Mouse (Mus musculus): ENCODE measurements around the gene H2afx. TPM values are rescaled to one million over a fixed set of nuclear protein-coding genes. Genes with fewer than 3 reads are reported as not detected.
A peak's percentile ranks its signal among the peaks of the same experiment; 100 is the strongest.

The H2afx gene
- polyA plus RNA-seq, 1 experiment from 2014 or later, result 278 TPM

- WGBS, result 5% methylated on average over 15 of the region's 15 CpGs
- Histone ChIP-seq H3K4me1 (ENCODE audit: control insufficient read depth, insufficient read depth, low read length) (peaks cover 12% of the 10 kb centered on the region), H3K4me3 (ENCODE audit: low read length) (peak overlapping the region; percentile 93), H3K4me2 (ENCODE audit: low read depth, low read length) (peak overlapping the region; percentile 88), H3K36me3 (ENCODE audit: control insufficient read depth, insufficient read depth, low read length) (0 out of 2 replicates have a peak, but pooled peaks cover 16% of the 10 kb centered on the region), H3K27me3 (replicated peaks; ENCODE audit: control insufficient read depth, insufficient read depth, low read length) (no peaks in the 10 kb centered on the region), H3K9ac (ENCODE audit: low read depth, low read length) (peak overlapping the region; percentile 92), H3K27ac (ENCODE audit: low read length) (peak overlapping the region; percentile 84), H3K9me3 (ENCODE audit: control insufficient read depth, low read length) (no peaks in the 10 kb centered on the region)
- peak; percentile 33 for ATAC-seq
These were observed 45.4 kb downstream of the H2afx start for GRCm38 (mm10) chr9:44379862-44380261.

DNA sequence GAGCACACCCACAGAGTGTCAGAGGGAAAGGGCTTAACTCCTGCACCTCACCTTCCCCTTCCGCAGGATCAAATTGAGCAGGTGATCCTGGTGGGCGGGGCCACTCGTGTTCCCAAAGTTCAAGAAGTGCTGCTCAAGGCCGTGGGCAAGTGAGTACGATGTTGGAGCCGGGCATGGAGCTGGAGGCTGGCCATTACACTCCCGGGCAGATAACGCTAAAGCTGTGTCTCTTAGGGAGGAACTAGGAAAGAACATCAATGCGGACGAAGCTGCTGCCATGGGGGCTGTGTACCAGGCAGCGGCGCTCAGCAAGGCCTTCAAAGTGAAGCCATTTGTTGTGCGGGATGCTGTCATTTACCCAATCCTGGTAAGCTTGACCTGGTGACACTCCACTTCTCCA, 50.1 kb downstream of the H2afx start:
- ATAC-seq, result no peak
- no peaks in the 10 kb centered on the region for H3K9me3 ChIP-seq (ENCODE audit: control insufficient read depth, low read length)
- peaks cover 32% of the 10 kb centered on the region for H3K36me3 ChIP-seq (ENCODE audit: control insufficient read depth, insufficient read depth, low read length)
- H3K9ac ChIP-seq (ENCODE audit: low read depth, low read length), result no peak overlapping the region
- 91% methylated on average over 13 of the region's 13 CpGs for WGBS
- no peak overlapping the region for H3K4me3 ChIP-seq (ENCODE audit: low read length)
- no peaks in the 10 kb centered on the region for H3K27me3 ChIP-seq (replicated peaks; ENCODE audit: control insufficient read depth, insufficient read depth, low read length)
- H3K27ac ChIP-seq (ENCODE audit: low read length), result no peak overlapping the region
- H3K4me2 ChIP-seq (ENCODE audit: low read depth, low read length), result no peak overlapping the region
- H3K4me1 ChIP-seq (ENCODE audit: control insufficient read depth, insufficient read depth, low read length), result peaks cover 10% of the 10 kb centered on the region

Small RNAs within 50 kb of the gene (microRNA-seq; reads per million reads assigned to microRNA genes)
- not detected for gene Gm44335

Other genes with a start within 250 kb of the H2afx start
- gene Mfrp, start 233.0 kb upstream of the H2afx start, polyA plus RNA-seq (2015; fragmentation: Nextera tagmentation; extraction: Ambion mirVana), result 0.18 and 0.24 TPM in 2 replicates
- 2.7 and 3.0 TPM in 2 replicates for gene C1qtnf5, start 227.4 kb upstream of the H2afx start, polyA plus RNA-seq (2015; fragmentation: Nextera tagmentation; extraction: Ambion mirVana)
- gene Gm49380, start 221.2 kb upstream of the H2afx start, polyA plus RNA-seq (2015; fragmentation: Nextera tagmentation; extraction: Ambion mirVana), result 0.05 and 0.12 TPM in 2 replicates
- 45.4 and 48.1 TPM in 2 replicates for gene Rnf26, start 221.2 kb upstream of the H2afx start, polyA plus RNA-seq (2015; fragmentation: Nextera tagmentation; extraction: Ambion mirVana)
- gene Mcam, start 200.2 kb upstream of the H2afx start, polyA plus RNA-seq (2015; fragmentation: Nextera tagmentation; extraction: Ambion mirVana), result 42.9 and 45.1 TPM in 2 replicates
- gene Cbl, start 100.6 kb upstream of the H2afx start, polyA plus RNA-seq (2015; fragmentation: Nextera tagmentation; extraction: Ambion mirVana), result 10.9 and 11.2 TPM in 2 replicates
- not detected in 2 replicates for gene Ccdc153, start 94.0 kb upstream of the H2afx start, polyA plus RNA-seq (2015; fragmentation: Nextera tagmentation; extraction: Ambion mirVana)
- gene Pdzd3, start 83.2 kb upstream of the H2afx start, polyA plus RNA-seq (2015; fragmentation: Nextera tagmentation; extraction: Ambion mirVana), result 22.2 and 28.5 TPM in 2 replicates
- 5.4 and 5.5 TPM in 2 replicates for gene Nlrx1, start 66.1 kb upstream of the H2afx start, polyA plus RNA-seq (2015; fragmentation: Nextera tagmentation; extraction: Ambion mirVana)
- 2.6 and 3.0 TPM in 2 replicates for gene Abcg4, start 46.1 kb upstream of the H2afx start, polyA plus RNA-seq (2015; fragmentation: Nextera tagmentation; extraction: Ambion mirVana)
- gene Hinfp, start 29.0 kb upstream of the H2afx start, polyA plus RNA-seq (2015; fragmentation: Nextera tagmentation; extraction: Ambion mirVana), result 17.8 and 19.4 TPM in 2 replicates
- gene C2cd2l, start 14.4 kb upstream of the H2afx start, polyA plus RNA-seq (2015; fragmentation: Nextera tagmentation; extraction: Ambion mirVana), result 15.3 and 16.5 TPM in 2 replicates
- gene Dpagt1, start 8.7 kb upstream of the H2afx start, polyA plus RNA-seq (2015; fragmentation: Nextera tagmentation; extraction: Ambion mirVana), result 39.3 and 42.7 TPM in 2 replicates
- 134 and 155 TPM in 2 replicates for gene Hmbs, start 9.5 kb downstream of the H2afx start, polyA plus RNA-seq (2015; fragmentation: Nextera tagmentation; extraction: Ambion mirVana)
- gene Vps11, start 27.0 kb downstream of the H2afx start, polyA plus RNA-seq (2015; fragmentation: Nextera tagmentation; extraction: Ambion mirVana), result 37.1 and 40.2 TPM in 2 replicates
- 36.5 and 41.2 TPM in 2 replicates for gene Hyou1, start 44.8 kb downstream of the H2afx start, polyA plus RNA-seq (2015; fragmentation: Nextera tagmentation; extraction: Ambion mirVana)
- 87.2 and 101 TPM in 2 replicates for gene Slc37a4, start 62.2 kb downstream of the H2afx start, polyA plus RNA-seq (2015; fragmentation: Nextera tagmentation; extraction: Ambion mirVana)
- gene Rps25, start 72.4 kb downstream of the H2afx start, polyA plus RNA-seq (2015; fragmentation: Nextera tagmentation; extraction: Ambion mirVana), result 1,622 and 1,645 TPM in 2 replicates
- 110 and 122 TPM in 2 replicates for gene Trappc4, start 72.9 kb downstream of the H2afx start, polyA plus RNA-seq (2015; fragmentation: Nextera tagmentation; extraction: Ambion mirVana)
- 23.3 and 25.9 TPM in 2 replicates for gene Ccdc84, start 83.9 kb downstream of the H2afx start, polyA plus RNA-seq (2015; fragmentation: Nextera tagmentation; extraction: Ambion mirVana)
- gene Foxr1, start 106.4 kb downstream of the H2afx start, polyA plus RNA-seq (2015; fragmentation: Nextera tagmentation; extraction: Ambion mirVana), result not detected in 2 replicates
- gene Upk2, start 120.3 kb downstream of the H2afx start, polyA plus RNA-seq (2015; fragmentation: Nextera tagmentation; extraction: Ambion mirVana), result 0.61 and 0.80 TPM in 2 replicates
- 5.1 and 5.9 TPM in 2 replicates for gene Bcl9l, start 148.1 kb downstream of the H2afx start, polyA plus RNA-seq (2015; fragmentation: Nextera tagmentation; extraction: Ambion mirVana)
- 1.1 TPM in 2 replicates for gene Cxcr5, start 227.2 kb downstream of the H2afx start, polyA plus RNA-seq (2015; fragmentation: Nextera tagmentation; extraction: Ambion mirVana)